Mouse (Mus musculus) kidney, adult 2 months (tissue): ENCODE results near the gene Rasgrp1.

Experiments
- CTCF ChIP-seq: fragments of 200-500 bp; conservative IDR thresholded peaks from 2 replicates; pipeline ENCODE4 v1.5.1; 2011; ENCODE audit warnings: low read depth, mild to moderate bottlenecking, control low read depth, low read length, moderate library complexity, mixed read lengths; ENCODE audit not compliant: insufficient read depth, insufficient read length
- POLR2A ChIP-seq: fragments of 200-500 bp; IDR thresholded peaks from one replicate; pipeline ENCODE4 v1.6.1; 2011; ENCODE audit warnings: low read depth, low read length, control low read depth

- TF ChIP-seq POLR2A (peak; percentile 29), CTCF (peak; percentile 53)
These were observed 93.4 kb downstream of the Rasgrp1 start, which contains the start of gene Fam98b for GRCm38 (mm10) chr2:117249255-117250000.
